Mouse (Mus musculus) activated CD4-positive, CD25-positive, alpha-beta regulatory T cell, adult 9 weeks (primary cell): ENCODE results near the gene Exoc4. TPM values are rescaled to one million over a fixed set of nuclear protein-coding genes. Genes with fewer than 3 reads are reported as not detected.

Source experiments
- polyA plus RNA-seq: library from polyadenylated mRNA; unstranded; fragments of 100-300 nt; shearing (Covaris generic); gene quantifications from one replicate; pipeline ENCODE4 v1.2.1, GENCODE M21; 2017

The Exoc4 gene
- polyA plus RNA-seq: 82.0 TPM

GRCm38 (mm10) chr6:33248894-33249758, at the start of gene Exoc4:
Exoc4 (plus strand) TSS chr6:33249085.

Other genes starting within 250 kb of the Exoc4 start
- 91.1 TPM for gene Chchd3, start 188.8 kb upstream of the Exoc4 start, polyA plus RNA-seq